Mouse (Mus musculus): ENCODE results near the gene Atg4d.

GRCm38 (mm10) chr9:21314367-21315140, 49.5 kb downstream of the Atg4d start:
- TF ChIP-seq POLR2A (IDR thresholded peaks at IDR 0.05; ENCODE audit: borderline replicate concordance, extremely low read depth, low read depth, low read length), result no peak
- TF ChIP-seq CTCF (IDR thresholded peaks at IDR 0.05; ENCODE audit: insufficient read depth, low read length), result no peak
